In genomic region chr3:60762874-60763273, GRCm38 (mm10) we compare ENCODE assay signal across 8 mouse cellular contexts.
DNase-seq lines count a peak whose midpoint lies in the region; ATAC-seq and TF ChIP-seq lines count a peak whose summit lies in the region.

No protein-coding gene starts in this region.

- TF ChIP-seq CTCF in kidney, adult 2 months (conservative IDR thresholded peaks at IDR 0.05; ENCODE audit: insufficient read depth, insufficient read length, low read depth, low read length): peak; percentile 67

- 54% methylated on average over 4 of the region's 4 CpGs for WGBS in kidney, adult 2 months
- WGBS in kidney, embryonic 14.5 days: 67% methylated on average over 4 of the region's 4 CpGs

- no peaks in the 10 kb centered on the region for H3K9me3 ChIP-seq in kidney, embryonic 14.5 days (ENCODE audit: control insufficient read depth, low read length)

- no peaks in the 10 kb centered on the region for H3K36me3 ChIP-seq in kidney, adult 2 months (ENCODE audit: control insufficient read depth, insufficient read depth, low read length)
- no peaks in the 10 kb centered on the region for H3K36me3 ChIP-seq in kidney, embryonic 14.5 days (ENCODE audit: control insufficient read depth, insufficient read depth, low read length)

- no peak for ATAC-seq in kidney, embryonic 14.5 days (ENCODE audit: low FRiP score, low TSS enrichment)

- H3K27ac ChIP-seq in kidney, adult 2 months (ENCODE audit: insufficient read depth, low read depth, low read length): no peak overlapping the region
- H3K27ac ChIP-seq in kidney, embryonic 14.5 days (ENCODE audit: low read depth, low read length): no peak overlapping the region

- H3K4me2 ChIP-seq in kidney, embryonic 14.5 days (replicated peaks; ENCODE audit: low read depth, low read length): no peak overlapping the region

- no peak overlapping the region for H3K4me3 ChIP-seq in kidney, adult 2 months (ENCODE audit: insufficient read depth, low read depth, low read length)
- no peak overlapping the region for H3K4me3 ChIP-seq in kidney, embryonic 14.5 days (ENCODE audit: low read length)

- no peaks in the 10 kb centered on the region for H3K27me3 ChIP-seq in kidney, adult 2 months (replicated peaks; ENCODE audit: control insufficient read depth, insufficient read depth, low read length)
- H3K27me3 ChIP-seq in kidney, embryonic 14.5 days (ENCODE audit: control insufficient read depth, insufficient read depth, low read length): no peaks in the 10 kb centered on the region

- H3K4me1 ChIP-seq in kidney, adult 2 months (ENCODE audit: control insufficient read depth, insufficient read depth, low read length): no peaks in the 10 kb centered on the region
- no peaks in the 10 kb centered on the region for H3K4me1 ChIP-seq in kidney, embryonic 14.5 days (ENCODE audit: control insufficient read depth, insufficient read depth, low read length)

- DNase-seq in kidney, adult 2 months: peak; percentile 68
- DNase-seq in MN1 (ENCODE audit: low spot score): peak; percentile 44
- peak; percentile 20 for DNase-seq in cerebellum, adult 8-10 months
- DNase-seq in forelimb bud, embryonic 11.5 days (ENCODE audit: low read depth, low spot score): peak; percentile 42
- DNase-seq in kidney, postnatal 4 days: peak; percentile 56 to 65
- DNase-seq in lung, postnatal 25 days (ENCODE audit: low spot score): peak; percentile 42
- DNase-seq in telencephalon, adult 2 months (ENCODE audit: low read depth, low spot score): peak; percentile 11

- no peak overlapping the region for H3K9ac ChIP-seq in kidney, embryonic 14.5 days (ENCODE audit: low read depth, low read length)

- TF ChIP-seq POLR2A in kidney, adult 2 months (IDR thresholded peaks at IDR 0.05; ENCODE audit: low read depth, low read length): no peak

Comparison
In these comparisons a context has a peak if more than half of its experiments do, and no peak if none do; other contexts are left out.
1. DNase-seq: peak in every context shown above with its lines; median percentile 68 in kidney, adult 2 months; 60 in kidney, postnatal 4 days; 44 in MN1; 42 in forelimb bud, embryonic 11.5 days; 42 in lung, postnatal 25 days; 20 in cerebellum, adult 8-10 months; 11 in telencephalon, adult 2 months.